Mouse (Mus musculus): ENCODE data around the gene Enah. TPM values are rescaled to one million over a fixed set of nuclear protein-coding genes. Genes with fewer than 3 reads are reported as not detected.

The Enah gene
- polyA plus RNA-seq, 1 experiment from 2014 or later: 17.9 TPM

- Histone ChIP-seq H3K4me1 (no peaks in the 10 kb centered on the region), H3K27ac (no peak overlapping the region), H3K9me3 (no peaks in the 10 kb centered on the region), H3K4me3 (replicated peaks) (no peak overlapping the region), H3K27me3 (replicated peaks) (no peaks in the 10 kb centered on the region), H3K9ac (no peak overlapping the region), H3K4me2 (no peak overlapping the region), H3K36me3 (no peaks in the 10 kb centered on the region)
- ATAC-seq (ENCODE audit: insufficient read depth, low FRiP score, low read depth): no peak
- WGBS: 70% methylated on average over 5 of the region's 5 CpGs
Measured at GRCm38 (mm10) chr1:181951266-181951665, 68.5 kb downstream of the Enah start.

- ATAC-seq (ENCODE audit: insufficient read depth, low FRiP score, low read depth): no peak
Measured at GRCm38 (mm10) chr1:181950721-181951120, 69.1 kb downstream of the Enah start.

GRCm38 (mm10) chr1:181948191-181948590 lies 71.6 kb downstream of the Enah start:
- Histone ChIP-seq H3K27ac (no peak overlapping the region), H3K4me3 (replicated peaks) (no peak overlapping the region), H3K4me1 (no peaks in the 10 kb centered on the region), H3K9ac (no peak overlapping the region), H3K36me3 (no peaks in the 10 kb centered on the region), H3K27me3 (replicated peaks) (no peaks in the 10 kb centered on the region), H3K9me3 (no peaks in the 10 kb centered on the region), H3K4me2 (no peak overlapping the region)
- 88% methylated on average over 3 of the region's 3 CpGs for WGBS
- no peak for ATAC-seq (ENCODE audit: insufficient read depth, low FRiP score, low read depth)

More at GRCm38 (mm10) chr1:181950721-181951120, 69.1 kb downstream of the Enah start:
- no peaks in the 10 kb centered on the region for H3K36me3 ChIP-seq
- H3K9me3 ChIP-seq: no peaks in the 10 kb centered on the region
- no peaks in the 10 kb centered on the region for H3K27me3 ChIP-seq (replicated peaks)
- no peak overlapping the region for H3K4me3 ChIP-seq (replicated peaks)
- WGBS: 89% methylated on average over 9 of the region's 9 CpGs
- no peaks in the 10 kb centered on the region for H3K4me1 ChIP-seq
- H3K9ac ChIP-seq: no peak overlapping the region
- no peak overlapping the region for H3K4me2 ChIP-seq
- no peak overlapping the region for H3K27ac ChIP-seq

- 29% methylated on average over 2 of the region's 2 CpGs for WGBS
- H3K4me2 ChIP-seq: no peak overlapping the region
- no peak for ATAC-seq (ENCODE audit: insufficient read depth, low FRiP score, low read depth)
Measured at GRCm38 (mm10) chr1:181937064-181937463, 82.7 kb downstream of the Enah start.

GRCm38 (mm10) chr1:181928388-181928787 lies 91.4 kb downstream of the Enah start:
- Histone ChIP-seq H3K27ac (no peak overlapping the region), H3K9ac (no peak overlapping the region), H3K36me3 (peaks cover 1% of the 10 kb centered on the region; the same call in 1 of the 2 replicates), H3K4me1 (no peaks in the 10 kb centered on the region), H3K4me2 (no peak overlapping the region), H3K4me3 (replicated peaks) (no peak overlapping the region), H3K27me3 (replicated peaks) (no peaks in the 10 kb centered on the region), H3K9me3 (no peaks in the 10 kb centered on the region)
- no peak for ATAC-seq (ENCODE audit: insufficient read depth, low FRiP score, low read depth)
- WGBS: 62% methylated on average over 5 of the region's 5 CpGs

More at GRCm38 (mm10) chr1:181937064-181937463, 82.7 kb downstream of the Enah start:
- H3K4me3 ChIP-seq (replicated peaks): no peak overlapping the region
- H3K27me3 ChIP-seq (replicated peaks): no peaks in the 10 kb centered on the region
- no peaks in the 10 kb centered on the region for H3K9me3 ChIP-seq
- H3K27ac ChIP-seq: no peak overlapping the region
- no peaks in the 10 kb centered on the region for H3K4me1 ChIP-seq
- no peak overlapping the region for H3K9ac ChIP-seq
- no peaks in the 10 kb centered on the region for H3K36me3 ChIP-seq

GRCm38 (mm10) chr1:181923384-181923783 lies 96.4 kb downstream of the Enah start:
- H3K4me1 ChIP-seq: no peaks in the 10 kb centered on the region
- no peaks in the 10 kb centered on the region for H3K27me3 ChIP-seq (replicated peaks)
- no peaks in the 10 kb centered on the region for H3K9me3 ChIP-seq
- H3K4me2 ChIP-seq: 0 out of 2 replicates have a peak overlapping the region, but pooled peaks have one; percentile 4
- peaks cover 3% of the 10 kb centered on the region; the same call in 1 of the 2 replicates for H3K36me3 ChIP-seq
- 77% methylated on average over 24 of the region's 24 CpGs for WGBS
- no peak; the same call in 1 of the 2 replicates for ATAC-seq (ENCODE audit: insufficient read depth, low FRiP score, low read depth)
- no peak overlapping the region for H3K9ac ChIP-seq
- no peak overlapping the region for H3K27ac ChIP-seq
- H3K4me3 ChIP-seq (replicated peaks): no peak overlapping the region

- no peak overlapping the region for H3K9ac ChIP-seq
- H3K4me2 ChIP-seq: no peak overlapping the region
- H3K4me3 ChIP-seq (replicated peaks): no peak overlapping the region
- peaks cover 7% of the 10 kb centered on the region; the same call in 1 of the 2 replicates for H3K36me3 ChIP-seq
- H3K4me1 ChIP-seq: no peaks in the 10 kb centered on the region
- H3K9me3 ChIP-seq: no peaks in the 10 kb centered on the region
- no peaks in the 10 kb centered on the region for H3K27me3 ChIP-seq (replicated peaks)
- H3K27ac ChIP-seq: no peak overlapping the region
- ATAC-seq (ENCODE audit: insufficient read depth, low FRiP score, low read depth): no peak
- 72% methylated on average over 37 of the region's 37 CpGs for WGBS
Measured at GRCm38 (mm10) chr1:181921580-181922494, 98.0 kb downstream of the Enah start.

GRCm38 (mm10) chr1:181911841-181912240 lies 107.9 kb downstream of the Enah start:
- Histone ChIP-seq H3K27ac (no peak overlapping the region), H3K4me2 (no peak overlapping the region), H3K4me1 (no peaks in the 10 kb centered on the region), H3K4me3 (replicated peaks) (no peak overlapping the region), H3K36me3 (no peaks in the 10 kb centered on the region; the same call in none of the 2 replicates), H3K9ac (no peak overlapping the region), H3K9me3 (no peaks in the 10 kb centered on the region), H3K27me3 (replicated peaks) (no peaks in the 10 kb centered on the region)
- 86% methylated on average over 7 of the region's 7 CpGs for WGBS
- no peak for ATAC-seq (ENCODE audit: insufficient read depth, low FRiP score, low read depth)

- Histone ChIP-seq H3K36me3 (peaks cover 3% of the 10 kb centered on the region; the same call in 1 of the 2 replicates), H3K27me3 (replicated peaks) (no peaks in the 10 kb centered on the region), H3K4me3 (replicated peaks) (no peak overlapping the region), H3K9me3 (no peaks in the 10 kb centered on the region), H3K9ac (no peak overlapping the region), H3K4me2 (no peak overlapping the region), H3K27ac (no peak overlapping the region), H3K4me1 (no peaks in the 10 kb centered on the region)
- 82% methylated on average over 11 of the region's 11 CpGs for WGBS
- no peak for ATAC-seq (ENCODE audit: insufficient read depth, low FRiP score, low read depth)
Measured at GRCm38 (mm10) chr1:181901706-181902373, 118.0 kb downstream of the Enah start.

GRCm38 (mm10) chr1:181900846-181901245 lies 118.9 kb downstream of the Enah start:
- H3K36me3 ChIP-seq: 0 out of 2 replicates have a peak, but pooled peaks cover 3% of the 10 kb centered on the region
- ATAC-seq (ENCODE audit: insufficient read depth, low FRiP score, low read depth): no peak
- WGBS: 56% methylated on average over 1 of the region's 1 CpGs
- no peaks in the 10 kb centered on the region for H3K27me3 ChIP-seq (replicated peaks)
- no peak overlapping the region for H3K27ac ChIP-seq
- no peak overlapping the region for H3K4me3 ChIP-seq (replicated peaks)
- H3K4me2 ChIP-seq: no peak overlapping the region
- no peak overlapping the region for H3K9ac ChIP-seq
- no peaks in the 10 kb centered on the region for H3K4me1 ChIP-seq
- H3K9me3 ChIP-seq: no peaks in the 10 kb centered on the region

GRCm38 (mm10) chr1:181898961-181899360 lies 120.8 kb downstream of the Enah start:
- Histone ChIP-seq H3K4me2 (no peak overlapping the region), H3K9ac (no peak overlapping the region), H3K27ac (no peak overlapping the region), H3K4me1 (no peaks in the 10 kb centered on the region), H3K36me3 (no peaks in the 10 kb centered on the region), H3K4me3 (replicated peaks) (no peak overlapping the region), H3K27me3 (replicated peaks) (no peaks in the 10 kb centered on the region), H3K9me3 (no peaks in the 10 kb centered on the region)
- WGBS: 58% methylated on average over 1 of the region's 1 CpGs
- no peak for ATAC-seq (ENCODE audit: insufficient read depth, low FRiP score, low read depth)

GRCm38 (mm10) chr1:181896991-181897390 lies 122.8 kb downstream of the Enah start:
- Histone ChIP-seq H3K4me2 (no peak overlapping the region), H3K27ac (no peak overlapping the region), H3K4me3 (replicated peaks) (no peak overlapping the region), H3K36me3 (no peaks in the 10 kb centered on the region), H3K4me1 (no peaks in the 10 kb centered on the region), H3K9ac (no peak overlapping the region), H3K27me3 (replicated peaks) (no peaks in the 10 kb centered on the region), H3K9me3 (no peaks in the 10 kb centered on the region)
- 72% methylated on average over 10 of the region's 10 CpGs for WGBS
- ATAC-seq (ENCODE audit: insufficient read depth, low FRiP score, low read depth): no peak

Measured in stomach, embryonic 15.5 days (tissue).